Mouse (Mus musculus) stomach, postnatal 0 days (tissue): Measurements from ENCODE around the gene Ezh1.

Experiments used
- CTCF ChIP-seq: IDR thresholded peaks from 2 replicates; pipeline ENCODE4 v1.5.1; 2016; ENCODE audit warnings: antibody characterized with exemption, low read depth, mild to moderate bottlenecking, moderate library complexity
- EP300 ChIP-seq: optimal IDR thresholded peaks from 2 replicates; pipeline ENCODE3; 2016; ENCODE audit warnings: antibody characterized with exemption

DNA sequence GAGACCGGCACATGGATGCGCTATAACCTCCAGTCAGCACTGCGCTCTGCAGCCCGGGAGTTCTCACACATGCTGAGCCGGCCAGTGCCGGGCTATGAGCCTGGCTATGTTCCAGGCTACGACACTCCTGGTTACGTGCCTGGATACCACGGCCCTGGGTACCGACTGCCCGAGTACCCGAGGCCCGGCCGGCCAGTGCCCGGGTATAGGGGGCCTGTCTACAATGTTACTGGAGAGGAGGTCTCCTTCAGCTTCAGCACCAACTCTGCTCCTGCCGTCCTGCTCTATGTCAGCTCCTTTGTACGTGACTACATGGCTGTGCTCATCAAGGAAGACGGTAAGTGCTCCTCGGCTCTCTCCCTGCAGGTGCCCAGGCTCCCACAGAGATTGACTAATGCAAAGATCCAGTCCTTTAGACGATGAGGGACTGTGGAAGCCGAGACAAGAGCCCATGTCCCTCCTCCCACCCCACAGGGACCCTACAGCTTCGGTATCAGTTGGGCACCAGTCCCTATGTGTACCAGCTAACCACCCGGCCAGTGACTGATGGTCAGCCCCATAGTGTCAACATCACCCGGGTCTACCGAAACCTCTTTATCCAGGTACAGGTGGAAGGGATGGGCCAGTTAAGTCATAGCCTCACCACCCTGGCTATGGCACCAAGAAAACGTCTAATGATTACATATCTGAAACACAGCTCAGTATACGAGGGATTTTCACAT is 39.6 kb downstream of the Ezh1 start:
- no peak for TF ChIP-seq CTCF
- TF ChIP-seq EP300: no peak
